8 mouse cellular contexts compared by ENCODE assay signal in the genomic region with DNA sequence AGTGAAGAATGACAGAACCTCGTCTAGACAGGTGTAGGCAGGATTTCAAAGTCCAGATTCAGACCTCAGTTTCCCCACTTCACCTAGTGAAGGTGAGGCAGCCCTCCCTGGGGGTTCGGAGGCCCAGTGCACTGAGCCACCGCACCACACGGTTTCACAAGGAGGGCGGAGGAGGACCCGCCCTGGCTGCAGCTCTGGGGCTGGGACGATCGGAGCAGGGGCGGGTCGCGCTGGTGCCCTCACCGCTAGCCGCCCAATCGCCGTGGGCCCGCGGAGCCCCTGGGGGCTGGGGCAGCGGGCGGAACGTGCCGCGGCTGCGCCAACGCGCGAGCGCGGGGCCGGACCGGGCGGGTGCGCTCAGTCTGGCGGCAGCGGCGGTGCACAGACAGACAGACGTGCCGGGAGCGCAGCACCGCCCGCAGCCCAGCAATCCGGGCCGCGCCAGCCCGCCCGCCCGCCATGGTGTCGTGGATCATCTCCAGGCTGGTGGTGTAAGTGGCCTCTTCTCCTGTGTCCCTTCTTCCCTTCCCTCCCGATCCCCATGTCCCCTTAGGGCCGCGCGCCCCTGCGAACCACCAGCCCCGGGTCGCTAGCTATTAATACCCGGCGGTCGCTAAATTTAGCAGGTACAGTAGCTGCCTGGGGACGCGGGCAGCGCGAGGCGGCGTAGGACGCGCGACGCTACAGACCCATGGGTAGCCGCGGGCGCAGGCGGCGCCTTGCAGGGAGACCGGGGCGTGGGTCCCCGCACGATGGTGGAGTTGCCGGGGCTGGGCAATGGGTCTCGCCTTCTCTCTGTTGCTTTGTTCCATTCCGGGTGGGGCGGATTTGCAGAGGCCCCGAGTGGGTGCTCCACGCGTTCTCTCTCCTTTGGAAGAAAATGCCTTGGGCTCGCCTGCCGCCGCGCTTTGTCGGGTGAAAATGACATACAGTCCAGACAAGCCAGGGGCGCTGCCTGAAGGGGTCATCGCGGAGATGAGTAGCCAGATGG. TPM values are rescaled to one million over a fixed set of nuclear protein-coding genes. Genes with fewer than 3 reads are reported as not detected.
DNase-seq lines count a peak whose midpoint lies in the region; ATAC-seq and TF ChIP-seq lines count a peak whose summit lies in the region.

A gene (plus strand): TSS at position 51 of the 991 bp plus-strand sequence.

- H3K4me3 ChIP-seq in forebrain, postnatal 0 days (ENCODE audit: low read depth, low read length): peak within 1 kb of the TSS; percentile 79
- peak within 1 kb of the TSS; percentile 57 for H3K4me3 ChIP-seq in lung, postnatal 0 days (ENCODE audit: low read depth, low read length)

- peaks cover 9% of the 10 kb centered on the region; the same call in 1 of the 2 replicates for H3K4me1 ChIP-seq in forebrain, postnatal 0 days (ENCODE audit: insufficient read depth)
- H3K4me1 ChIP-seq in lung, postnatal 0 days (ENCODE audit: insufficient read depth, low read depth, low read length): peaks cover 4% of the 10 kb centered on the region; the same call in 1 of the 2 replicates

- H3K27me3 ChIP-seq in forebrain, postnatal 0 days (ENCODE audit: insufficient read depth, low read length): no peaks in the 10 kb centered on the region
- H3K27me3 ChIP-seq in lung, postnatal 0 days (replicated peaks; ENCODE audit: insufficient read depth, low read length): peaks cover 8% of the 10 kb centered on the region; the same call in 1 of the 2 replicates

- intact Hi-C loops in heart, postnatal 25 days (cut with DNase I): no loop called here

- TF ChIP-seq CTCF in forebrain, postnatal 0 days (IDR thresholded peaks at IDR 0.05; ENCODE audit: low read depth): peak; percentile 23; the same call in 1 of the 2 replicates
- TF ChIP-seq CTCF in lung, postnatal 0 days (IDR thresholded peaks at IDR 0.05): no peak

- H3K4me2 ChIP-seq in forebrain, postnatal 0 days (ENCODE audit: low read depth): peak within 1 kb of the TSS; percentile 78
- H3K4me2 ChIP-seq in lung, postnatal 0 days (replicated peaks; ENCODE audit: low read depth, low read length): peak within 1 kb of the TSS; percentile 87

- H3K36me3 ChIP-seq in forebrain, postnatal 0 days (ENCODE audit: insufficient read depth): no peaks in the 10 kb centered on the region
- H3K36me3 ChIP-seq in lung, postnatal 0 days (ENCODE audit: insufficient read depth, low read length): no peaks in the 10 kb centered on the region

- peak within 1 kb of the TSS; percentile 93 for H3K27ac ChIP-seq in forebrain, postnatal 0 days (ENCODE audit: low read depth, low read length)
- 0 out of 2 replicates have a peak within 1 kb of the TSS, but pooled peaks have one; percentile 14 for H3K27ac ChIP-seq in lung, postnatal 0 days (ENCODE audit: low read length)

- no peak for TF ChIP-seq EP300 in lung, postnatal 0 days (IDR thresholded peaks at IDR 0.05)

- WGBS in forebrain, postnatal 0 days: under 1% methylated on average over 87 of the region's 91 CpGs
- WGBS in lung, postnatal 0 days: under 1% methylated on average over 69 of the region's 91 CpGs

- no peaks in the 10 kb centered on the region for H3K9me3 ChIP-seq in forebrain, postnatal 0 days (ENCODE audit: low read length)
- H3K9me3 ChIP-seq in lung, postnatal 0 days (ENCODE audit: low read length): no peaks in the 10 kb centered on the region

- H3K9ac ChIP-seq in forebrain, postnatal 0 days: peak within 1 kb of the TSS; percentile 98
- H3K9ac ChIP-seq in lung, postnatal 0 days (replicated peaks; ENCODE audit: low read depth): peak within 1 kb of the TSS; percentile 34

- peak; percentile 14 for DNase-seq in T-cell, adult 2 months (ENCODE audit: low spot score)
- DNase-seq in cerebellum, adult 11-12 months: peak; percentile 81
- DNase-seq in forebrain, postnatal 0 days: peak; percentile 77
- peak; percentile 20 for DNase-seq in heart, postnatal 25 days (ENCODE audit: low spot score)
- DNase-seq in layer of hippocampus, postnatal 14 days (ENCODE audit: low spot score in 2 of 2): peak; percentile 60 to 77
- DNase-seq in lung, postnatal 0 days (ENCODE audit: low spot score): peak; percentile 60
- peak; percentile 67 for DNase-seq in right cerebral cortex, postnatal 14 days

- peak; percentile 89 for ATAC-seq in forebrain, postnatal 0 days
- peak; percentile 92 for ATAC-seq in lung, postnatal 0 days
- no peak for ATAC-seq in monocyte, adult 5-6 weeks (replicated peaks; ENCODE audit: insufficient number of reproducible peaks, low FRiP score, low TSS enrichment, poor library complexity, severe bottlenecking)

RNA-seq across cellular contexts. Expression of the gene that starts here (rescaled TPM):
- total RNA-seq in forebrain, postnatal 0 days (2014; rRNA removed): 319 and 402 TPM in 2 replicates
- polyA plus RNA-seq in forebrain, postnatal 0 days (2015; fragmentation: Nextera tagmentation; extraction: Ambion mirVana): 187 and 243 TPM in 2 replicates
- 10 to 100 TPM; 15.0 to 16.6 TPM for total RNA-seq in heart, postnatal 25 days (2021)
- 100 to 1,000 TPM; 119 to 120 TPM for total RNA-seq in layer of hippocampus, postnatal 14 days (2021)
- polyA plus RNA-seq in lung, postnatal 0 days (2015; fragmentation: Nextera tagmentation; extraction: Ambion mirVana): 12.6 and 13.4 TPM in 2 replicates
- total RNA-seq in monocyte, adult 5-6 weeks (2017): not detected in 3 replicates

Comparison
In these comparisons a context has a peak if more than half of its experiments do, and no peak if none do; other contexts are left out.
1. RNA of the gene that starts here (total RNA-seq): 319 to 402 TPM in forebrain, postnatal 0 days, 119 to 120 TPM in layer of hippocampus, postnatal 14 days and 15.0 to 16.6 TPM in heart, postnatal 25 days; not detected in monocyte, adult 5-6 weeks; every median in the first group is over 10 times any median in the second.
2. RNA of the gene that starts here (total RNA-seq): 319 to 402 TPM in forebrain, postnatal 0 days and 119 to 120 TPM in layer of hippocampus, postnatal 14 days; 15.0 to 16.6 TPM in heart, postnatal 25 days; every median in the first group is over 4 times any median in the second.
3. RNA of the gene that starts here (polyA plus RNA-seq): 187 to 243 TPM in forebrain, postnatal 0 days; 12.6 to 13.4 TPM in lung, postnatal 0 days; every median in the first group is over 10 times any median in the second.
4. DNase-seq: peak in every context shown above with its lines; median percentile 81 in cerebellum, adult 11-12 months; 77 in forebrain, postnatal 0 days; 68 in layer of hippocampus, postnatal 14 days; 67 in right cerebral cortex, postnatal 14 days; 60 in lung, postnatal 0 days; 20 in heart, postnatal 25 days; 14 in T-cell, adult 2 months.